Comparison of ENCODE assay signal across 10 mouse cellular contexts in genomic region chr15:99890412-99891236, GRCm38 (mm10). TPM values are rescaled to one million over a fixed set of nuclear protein-coding genes. Genes with fewer than 3 reads are reported as not detected.
DNase-seq lines count a peak whose midpoint lies in the region; ATAC-seq and TF ChIP-seq lines count a peak whose summit lies in the region.
"Had no signal": no experiment of that assay in that cellular context is flagged by ENCODE, and none has a peak within 500 bp of the region (broad histone marks: within the 10 kb centered on the region; RNA-seq: fewer than 3 reads in every experiment).

No protein-coding gene starts in this region.

- H3K4me3 ChIP-seq in heart, embryonic 10.5 days: peak overlapping the region; percentile 5; the same call in 1 of the 2 replicates
- no peak overlapping the region for H3K4me3 ChIP-seq in embryonic facial prominence, embryonic 12.5 days
- H3K4me3 ChIP-seq in liver, embryonic 11.5 days (ENCODE audit: low read depth, low read length): no peak overlapping the region
- H3K4me3 ChIP-seq in small intestine, adult 2 months (ENCODE audit: low read depth, low read length): peak overlapping the region; percentile 47
- H3K4me3 ChIP-seq in forebrain, embryonic 16.5 days (replicated peaks; ENCODE audit: low read length): no peak overlapping the region
- H3K4me3 ChIP-seq: erythroblast, embryonic 14.5 days had no signal

- H3K4me2 ChIP-seq in embryonic facial prominence, embryonic 12.5 days (replicated peaks): peak overlapping the region; percentile 0; the same call in 1 of the 2 replicates
- peak overlapping the region; percentile 38 for H3K4me2 ChIP-seq in liver, embryonic 11.5 days
- no peak overlapping the region for H3K4me2 ChIP-seq in forebrain, embryonic 16.5 days (ENCODE audit: low read length)

- no peaks in the 10 kb centered on the region for H3K36me3 ChIP-seq in heart, embryonic 10.5 days
- no peaks in the 10 kb centered on the region for H3K36me3 ChIP-seq in embryonic facial prominence, embryonic 12.5 days
- H3K36me3 ChIP-seq in liver, embryonic 11.5 days (ENCODE audit: control insufficient read depth, insufficient read depth, low read length): no peaks in the 10 kb centered on the region
- no peaks in the 10 kb centered on the region for H3K36me3 ChIP-seq in small intestine, adult 2 months (ENCODE audit: control insufficient read depth, insufficient read depth, low read length)
- H3K36me3 ChIP-seq in forebrain, embryonic 16.5 days (ENCODE audit: control insufficient read depth, insufficient read depth): no peaks in the 10 kb centered on the region

- no peaks in the 10 kb centered on the region for H3K9me3 ChIP-seq in heart, embryonic 10.5 days
- H3K9me3 ChIP-seq in embryonic facial prominence, embryonic 12.5 days: no peaks in the 10 kb centered on the region
- no peaks in the 10 kb centered on the region for H3K9me3 ChIP-seq in liver, embryonic 11.5 days (ENCODE audit: control insufficient read depth, low read length)
- no peaks in the 10 kb centered on the region for H3K9me3 ChIP-seq in forebrain, embryonic 16.5 days (ENCODE audit: control insufficient read depth, low read length)

- TF ChIP-seq CTCF in small intestine, adult 2 months (IDR thresholded peaks at IDR 0.05; ENCODE audit: extremely low read depth, insufficient read length, insufficient replicate concordance, low read depth, low read length): no peak

- DNase-seq in heart, embryonic 10.5 days (ENCODE audit: low spot score): no peak
- DNase-seq in heart, adult 9 months (ENCODE audit: low spot score in 2 of 2): no peak
- no peak for DNase-seq in liver, embryonic 11.5 days (ENCODE audit: low spot score)
- no peak for DNase-seq in right cerebral cortex, postnatal 14 days
- no peak for DNase-seq in layer of hippocampus, postnatal 36 days

- H3K27me3 ChIP-seq in heart, embryonic 10.5 days (ENCODE audit: insufficient read depth, poor library complexity, severe bottlenecking): no peaks in the 10 kb centered on the region
- no peaks in the 10 kb centered on the region for H3K27me3 ChIP-seq in embryonic facial prominence, embryonic 12.5 days
- no peaks in the 10 kb centered on the region for H3K27me3 ChIP-seq in liver, embryonic 11.5 days (replicated peaks; ENCODE audit: control insufficient read depth, insufficient read depth, low read length)
- no peaks in the 10 kb centered on the region for H3K27me3 ChIP-seq in small intestine, adult 2 months (ENCODE audit: control insufficient read depth, insufficient read depth, low read length)
- no peaks in the 10 kb centered on the region for H3K27me3 ChIP-seq in forebrain, embryonic 16.5 days (replicated peaks; ENCODE audit: control insufficient read depth, insufficient read depth, low read length)

- no peak overlapping the region for H3K27ac ChIP-seq in heart, embryonic 10.5 days
- no peak overlapping the region; the same call in 1 of the 2 replicates for H3K27ac ChIP-seq in embryonic facial prominence, embryonic 12.5 days
- H3K27ac ChIP-seq in liver, embryonic 11.5 days (ENCODE audit: low read depth, low read length): no peak overlapping the region; the same call in 1 of the 2 replicates
- H3K27ac ChIP-seq in small intestine, adult 2 months (ENCODE audit: insufficient read depth, low read depth, low read length): peak overlapping the region; percentile 96
- H3K27ac ChIP-seq in forebrain, embryonic 16.5 days (ENCODE audit: low read length): no peak overlapping the region
- H3K27ac ChIP-seq: macrophage had no signal

- ATAC-seq in embryonic facial prominence, embryonic 12.5 days (ENCODE audit: insufficient number of reproducible peaks, insufficient read depth, low FRiP score, low TSS enrichment): no peak
- no peak for ATAC-seq in liver, embryonic 11.5 days (replicated peaks; ENCODE audit: low FRiP score)
- no peak for ATAC-seq in forebrain, embryonic 16.5 days

- H3K9ac ChIP-seq in embryonic facial prominence, embryonic 12.5 days: no peak overlapping the region
- no peak overlapping the region for H3K9ac ChIP-seq in liver, embryonic 11.5 days (ENCODE audit: low read depth, low read length)
- no peak overlapping the region for H3K9ac ChIP-seq in forebrain, embryonic 16.5 days (replicated peaks; ENCODE audit: low read depth, low read length)

- WGBS in heart, embryonic 10.5 days: 44% methylated on average over 19 of the region's 19 CpGs
- WGBS in embryonic facial prominence, embryonic 12.5 days: 48% methylated on average over 19 of the region's 19 CpGs
- WGBS in liver, embryonic 11.5 days: 41% methylated on average over 19 of the region's 19 CpGs
- 10% methylated on average over 19 of the region's 19 CpGs for WGBS in small intestine, adult 2 months
- WGBS in forebrain, embryonic 16.5 days: 60% methylated on average over 19 of the region's 19 CpGs

- TF ChIP-seq POLR2A in small intestine, adult 2 months (IDR thresholded peaks at IDR 0.05; ENCODE audit: low read depth, low read length): peak; percentile 45; the same call in 1 of the 2 replicates

- peaks cover 10% of the 10 kb centered on the region; the same call in 1 of the 2 replicates for H3K4me1 ChIP-seq in heart, embryonic 10.5 days
- peaks cover 11% of the 10 kb centered on the region; the same call in 1 of the 2 replicates for H3K4me1 ChIP-seq in embryonic facial prominence, embryonic 12.5 days
- no peaks in the 10 kb centered on the region for H3K4me1 ChIP-seq in liver, embryonic 11.5 days (replicated peaks; ENCODE audit: control insufficient read depth, insufficient read depth, low read length)
- H3K4me1 ChIP-seq in small intestine, adult 2 months (ENCODE audit: control insufficient read depth, insufficient read depth, insufficient read length, low read length): peaks cover 26% of the 10 kb centered on the region
- no peaks in the 10 kb centered on the region; the same call in 1 of the 2 replicates for H3K4me1 ChIP-seq in forebrain, embryonic 16.5 days (replicated peaks; ENCODE audit: control insufficient read depth, insufficient read depth, low read length)

RNA-seq across cellular contexts. Expression of gene Lima1, which starts 15.4 kb away (rescaled TPM):
- 25.9 and 29.4 TPM in 2 replicates for polyA plus RNA-seq in heart, embryonic 10.5 days (2016; fragmentation: Nextera tagmentation; extraction: Ambion mirVana)
- 86.5 and 92.7 TPM in 2 replicates for polyA plus RNA-seq in embryonic facial prominence, embryonic 12.5 days (2016; fragmentation: Nextera tagmentation; extraction: Ambion mirVana)
- 19.0 and 19.3 TPM in 2 replicates for polyA plus RNA-seq in liver, embryonic 11.5 days (2014; fragmentation: Nextera tagmentation; extraction: Ambion mirVana)
- polyA plus RNA-seq in small intestine, adult 2 months (2012; rRNA removed): 26.1 and 47.7 TPM in 2 replicates
- 38.0 and 43.5 TPM in 2 replicates for polyA plus RNA-seq in forebrain, embryonic 16.5 days (2015; fragmentation: Nextera tagmentation; extraction: Ambion mirVana)
- total RNA-seq in layer of hippocampus, postnatal 36 days (2021): 10 to 100 TPM; 11.6 to 12.4 TPM

Comparison
In these comparisons a context has a peak if more than half of its experiments do, and no peak if none do; other contexts are left out.
1. H3K4me3 ChIP-seq: peak in heart, embryonic 10.5 days (single experiment) and small intestine, adult 2 months (single experiment); none in embryonic facial prominence, embryonic 12.5 days (single experiment), liver, embryonic 11.5 days (single experiment) and forebrain, embryonic 16.5 days (single experiment).